Mouse (Mus musculus) midbrain, embryonic 11.5 days (tissue): ENCODE measurements around the gene Rpl3. TPM values are rescaled to one million over a fixed set of nuclear protein-coding genes. Genes with fewer than 3 reads are reported as not detected.

Source experiments
- ATAC-seq: fragments of 200-750 bp; cut with Nextera tagmentation; 2 replicates; pipeline ENCODE4 v1.8.0; 2017; ENCODE audit warnings: moderate TSS enrichment, moderate library complexity; ENCODE audit not compliant: low FRiP score
- DNase-seq: peaks from one replicate; pipeline ENCODE4 v3.0.0; 2015; ENCODE audit warnings: low spot score; ENCODE audit errors: missing footprints
- H3K27ac ChIP-seq: fragments of 300-500 bp; sonication (generic); 2 replicates; pipeline ENCODE4 v1.5.1; 2014; ENCODE audit warnings: low read depth, low read length
- H3K27me3 ChIP-seq: fragments of 300-500 bp; sonication (generic); 2 replicates; pipeline ENCODE4 v1.6.1; 2014; ENCODE audit warnings: mild to moderate bottlenecking, low read length, moderate library complexity, mixed read lengths; ENCODE audit not compliant: control insufficient read depth, insufficient read depth
- H3K36me3 ChIP-seq: fragments of 300-500 bp; sonication (generic); 2 replicates; pipeline ENCODE4 v1.6.1; 2014; ENCODE audit warnings: mild to moderate bottlenecking, low read length, moderate library complexity, mixed read lengths; ENCODE audit not compliant: control insufficient read depth, insufficient read depth
- H3K4me1 ChIP-seq: fragments of 300-500 bp; sonication (generic); 2 replicates; pipeline ENCODE4 v1.6.1; 2014; ENCODE audit warnings: low read length; ENCODE audit not compliant: control insufficient read depth, insufficient read depth
- H3K4me2 ChIP-seq: fragments of 300-500 bp; sonication (generic); 2 replicates; pipeline ENCODE4 v1.6.1; 2014; ENCODE audit warnings: mild to moderate bottlenecking, moderate library complexity
- H3K4me3 ChIP-seq: fragments of 300-500 bp; sonication (generic); 2 replicates; pipeline ENCODE4 v1.5.1; 2014; ENCODE audit warnings: low read depth, low read length
- H3K9ac ChIP-seq: fragments of 300-500 bp; sonication (generic); 2 replicates; pipeline ENCODE4 v1.6.1; 2014; ENCODE audit warnings: low read length
- H3K9me3 ChIP-seq: fragments of 300-500 bp; sonication (generic); 2 replicates; pipeline ENCODE4 v1.6.1; 2016; ENCODE audit warnings: low read length; ENCODE audit not compliant: control insufficient read depth
- WGBS: fragments of 180-500 bp; shearing (Covaris S2); extraction: QIAGEN DNeasy Blood & Tissue Kit; methylation state at CpG from one replicate; pipeline ENCODE4 v1.1.7; 2014; 5-methylcytosine and 5-hydroxymethylcytosine counted together
- polyA plus RNA-seq: library from polyadenylated mRNA; unstranded; fragments of >200 nt; fragmentation: Nextera tagmentation; extraction: Ambion mirVana; gene quantifications from 2 replicates; pipeline ENCODE4 v1.2.1, GENCODE M21; 2014

Rpl3 gene
- polyA plus RNA-seq, 1 experiment from 2014 or later, result 1,032 TPM

DNA sequence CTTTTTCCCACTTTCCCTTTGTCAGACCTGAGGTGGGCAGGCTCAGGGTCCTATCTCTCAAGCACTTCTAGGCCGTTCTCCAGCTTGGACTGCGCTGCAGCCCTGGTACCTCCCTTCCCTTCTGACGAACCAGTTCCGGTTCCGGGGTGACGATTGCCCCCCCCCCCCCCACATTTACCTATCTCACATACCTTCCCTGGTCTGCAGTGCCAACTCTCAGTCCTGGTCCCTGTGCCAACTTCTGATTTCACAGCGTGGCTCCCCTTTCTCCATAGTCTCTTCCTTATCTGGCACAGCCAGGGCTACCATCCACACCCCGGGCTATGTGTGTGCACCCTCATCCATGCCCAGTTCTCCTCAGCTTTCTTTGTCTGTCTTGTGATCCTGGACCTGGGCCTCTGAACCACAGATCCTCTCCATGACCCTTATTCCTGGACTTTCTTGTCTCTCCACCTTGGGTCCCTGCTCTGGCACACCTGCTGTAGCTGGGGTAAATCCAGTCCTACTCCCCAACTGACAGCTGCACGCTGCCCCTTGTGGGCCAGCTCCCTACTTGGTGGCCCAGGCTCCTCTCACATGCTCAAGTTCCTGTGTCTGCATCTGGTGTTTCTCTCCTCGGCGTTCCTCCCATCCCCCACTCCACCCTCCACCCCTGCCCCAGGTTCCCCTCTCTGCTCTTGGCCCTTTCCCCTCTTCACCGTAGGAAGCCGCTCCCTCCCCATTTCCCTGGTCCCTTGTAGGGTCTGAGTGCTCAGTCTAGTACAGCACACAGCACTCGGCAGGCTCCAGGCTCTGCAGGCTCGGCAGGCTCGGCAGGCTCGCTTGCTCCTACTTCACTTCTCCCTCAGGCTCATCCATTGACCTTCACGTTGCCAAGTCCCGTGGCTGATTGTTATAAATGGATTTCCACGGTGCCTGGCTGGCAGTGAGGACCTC is 5.5 kb upstream of the Rpl3 start:
- peak; percentile 91 for DNase-seq
- no peak overlapping the region for H3K4me3 ChIP-seq

DNA sequence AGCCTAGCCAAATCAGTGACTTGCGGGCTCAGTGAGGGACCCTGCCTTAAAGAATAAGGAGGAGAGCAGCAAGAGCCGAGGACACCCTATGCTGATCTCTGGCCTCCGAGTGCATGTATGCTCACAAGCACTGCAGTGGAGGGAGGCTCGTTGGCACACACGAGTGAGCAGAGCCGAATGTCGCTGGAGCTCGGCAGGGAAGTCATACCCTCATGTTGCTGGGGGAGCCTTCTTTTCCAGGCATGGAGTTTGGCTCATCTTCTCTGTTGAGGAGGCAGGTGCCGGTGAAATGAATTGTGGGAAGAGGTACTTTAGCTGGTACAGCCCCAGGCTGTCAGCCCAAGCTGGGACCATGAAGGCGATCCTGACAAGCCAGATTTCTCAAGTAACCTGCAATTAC is 4.7 kb upstream of the Rpl3 start:
- Histone ChIP-seq H3K9ac (no peak overlapping the region), H3K4me1 (peaks cover 8% of the 10 kb centered on the region), H3K4me2 (no peak overlapping the region), H3K27me3 (peaks cover 15% of the 10 kb centered on the region), H3K36me3 (no peaks in the 10 kb centered on the region), H3K4me3 (no peak overlapping the region), H3K9me3 (no peaks in the 10 kb centered on the region), H3K27ac (no peak overlapping the region)
- DNase-seq (no peak), ATAC-seq (no peak)
- 62% methylated on average over 10 of the region's 10 CpGs for WGBS

More for the DNA sequence above, 5.5 kb upstream of the Rpl3 start:
- no peak overlapping the region for H3K4me2 ChIP-seq
- 29% methylated on average over 20 of the region's 20 CpGs for WGBS
- peaks cover 7% of the 10 kb centered on the region for H3K27me3 ChIP-seq
- no peaks in the 10 kb centered on the region for H3K36me3 ChIP-seq
- H3K27ac ChIP-seq, result no peak overlapping the region
- H3K4me1 ChIP-seq, result peaks cover 6% of the 10 kb centered on the region
- H3K9me3 ChIP-seq, result no peaks in the 10 kb centered on the region
- ATAC-seq, result 0 out of 2 replicates have a peak, but pooled peaks have one; percentile 52
- H3K9ac ChIP-seq, result peak overlapping the region; percentile 48; the same call in 1 of the 2 replicates

DNA sequence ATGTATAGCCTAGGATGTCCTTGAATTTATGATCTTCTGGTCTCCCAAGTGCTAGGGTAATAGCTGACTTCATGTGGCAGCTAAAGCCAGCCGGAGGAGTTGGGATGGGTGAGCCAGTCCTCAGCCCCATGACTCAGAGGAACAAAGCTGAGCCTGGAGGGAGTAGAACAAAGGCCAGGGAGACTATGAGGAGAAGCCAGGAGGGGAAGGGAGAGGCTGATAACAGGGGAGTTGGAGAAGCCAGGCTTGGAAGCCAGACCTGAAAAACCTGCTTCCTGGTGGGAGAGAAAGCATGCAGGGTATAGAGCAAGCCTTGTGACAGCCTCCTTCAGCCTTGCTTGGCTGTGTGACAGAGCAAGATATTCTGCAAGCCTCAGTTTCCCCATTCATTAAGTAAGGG is 3.9 kb upstream of the Rpl3 start:
- no peak overlapping the region for H3K27ac ChIP-seq
- H3K4me3 ChIP-seq, result no peak overlapping the region
- WGBS, result 73% methylated on average over 1 of the region's 1 CpGs
- H3K9me3 ChIP-seq, result no peaks in the 10 kb centered on the region
- DNase-seq (no peak), ATAC-seq (no peak)
- no peak overlapping the region for H3K4me2 ChIP-seq
- H3K36me3 ChIP-seq, result no peaks in the 10 kb centered on the region
- H3K9ac ChIP-seq, result no peak overlapping the region
- peaks cover 19% of the 10 kb centered on the region for H3K27me3 ChIP-seq
- H3K4me1 ChIP-seq, result peaks cover 8% of the 10 kb centered on the region

DNA sequence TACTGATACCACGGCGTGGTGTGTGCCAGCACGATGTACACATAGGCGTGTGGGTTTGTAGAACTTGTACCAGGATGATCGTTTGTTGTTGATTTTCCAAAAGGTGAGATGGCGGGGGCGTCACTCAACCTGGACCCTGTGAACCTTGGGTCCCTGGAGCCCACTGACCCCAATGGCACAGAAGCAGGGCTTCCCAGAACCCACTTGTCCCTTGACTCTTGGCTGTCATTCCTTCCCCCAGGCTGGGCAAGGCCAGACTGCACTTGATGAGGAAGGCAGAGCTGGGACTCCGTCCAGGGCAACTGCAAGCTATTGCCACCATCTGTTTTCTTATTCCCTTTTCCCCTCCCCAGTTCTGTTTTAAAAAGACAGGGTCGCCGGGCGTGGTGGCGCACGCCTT is 2.5 kb upstream of the Rpl3 start:
- no peaks in the 10 kb centered on the region for H3K9me3 ChIP-seq
- DNase-seq (no peak), ATAC-seq (no peak)
- H3K36me3 ChIP-seq, result no peaks in the 10 kb centered on the region
- no peak overlapping the region for H3K4me3 ChIP-seq
- 92% methylated on average over 13 of the region's 13 CpGs for WGBS
- peaks cover 19% of the 10 kb centered on the region for H3K27me3 ChIP-seq
- H3K4me2 ChIP-seq, result no peak overlapping the region
- peaks cover 8% of the 10 kb centered on the region for H3K4me1 ChIP-seq
- no peak overlapping the region for H3K27ac ChIP-seq
- no peak overlapping the region for H3K9ac ChIP-seq

DNA sequence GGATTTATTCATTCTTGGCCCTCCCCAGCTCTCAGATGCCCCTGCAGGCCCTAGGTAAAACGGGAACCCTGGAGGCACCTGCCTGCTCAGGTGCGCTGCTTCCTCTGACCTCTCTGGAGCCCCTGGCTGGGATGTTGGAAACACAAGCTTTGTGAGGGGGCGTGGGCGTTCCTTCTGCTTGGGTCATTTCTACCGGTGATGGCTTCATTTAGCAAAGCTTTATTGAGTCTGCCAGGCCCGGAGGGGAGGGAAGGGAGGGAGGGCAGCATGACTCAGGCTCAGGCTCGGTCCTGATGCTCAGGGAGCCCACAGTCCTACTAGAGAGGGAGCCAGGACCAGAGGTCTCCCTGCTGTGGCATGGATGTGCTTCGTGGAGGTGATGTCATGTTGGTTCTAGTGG is 931 bp upstream of the Rpl3 start:
- no peak overlapping the region for H3K4me2 ChIP-seq
- 12% methylated on average over 8 of the region's 8 CpGs for WGBS
- DNase-seq (peak; percentile 85), ATAC-seq (no peak)
- peaks cover 3% of the 10 kb centered on the region; the same call in 1 of the 2 replicates for H3K4me1 ChIP-seq
- no peaks in the 10 kb centered on the region for H3K36me3 ChIP-seq
- H3K4me3 ChIP-seq, result no peak overlapping the region
- no peaks in the 10 kb centered on the region for H3K9me3 ChIP-seq
- no peak overlapping the region for H3K27ac ChIP-seq
- peaks cover 19% of the 10 kb centered on the region for H3K27me3 ChIP-seq
- H3K9ac ChIP-seq, result no peak overlapping the region

DNA sequence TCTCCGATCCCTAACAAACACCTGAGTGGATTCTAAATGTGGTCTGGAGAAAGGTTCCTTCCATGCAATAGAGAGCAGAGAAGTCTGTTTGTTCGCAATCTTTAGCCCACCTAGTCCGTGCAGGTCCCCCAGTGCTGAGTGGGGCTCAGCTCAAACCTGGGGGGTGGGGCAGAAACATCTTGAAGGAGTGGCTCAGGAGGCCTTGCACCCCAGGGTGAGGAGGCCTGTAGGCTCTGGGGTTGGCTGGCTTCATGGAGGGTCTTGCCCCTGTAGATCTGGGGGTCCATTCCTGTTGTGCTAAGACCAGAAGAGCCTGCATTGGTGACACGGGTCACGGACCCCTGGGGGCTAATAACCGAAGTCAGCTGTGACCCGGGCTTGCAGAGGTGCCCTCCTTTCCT is 373 bp upstream of the Rpl3 start:
- H3K9ac ChIP-seq, result no peak overlapping the region
- no peaks in the 10 kb centered on the region for H3K9me3 ChIP-seq
- H3K4me1 ChIP-seq, result 0 out of 2 replicates have a peak, but pooled peaks cover 2% of the 10 kb centered on the region
- WGBS, result 20% methylated on average over 7 of the region's 7 CpGs
- peak overlapping the region; percentile 93 for H3K4me2 ChIP-seq
- H3K36me3 ChIP-seq, result no peaks in the 10 kb centered on the region
- no peak overlapping the region for H3K27ac ChIP-seq
- H3K4me3 ChIP-seq, result peak overlapping the region; percentile 68
- peaks cover 19% of the 10 kb centered on the region for H3K27me3 ChIP-seq
- DNase-seq (peak; percentile 84), ATAC-seq (no peak)

DNA sequence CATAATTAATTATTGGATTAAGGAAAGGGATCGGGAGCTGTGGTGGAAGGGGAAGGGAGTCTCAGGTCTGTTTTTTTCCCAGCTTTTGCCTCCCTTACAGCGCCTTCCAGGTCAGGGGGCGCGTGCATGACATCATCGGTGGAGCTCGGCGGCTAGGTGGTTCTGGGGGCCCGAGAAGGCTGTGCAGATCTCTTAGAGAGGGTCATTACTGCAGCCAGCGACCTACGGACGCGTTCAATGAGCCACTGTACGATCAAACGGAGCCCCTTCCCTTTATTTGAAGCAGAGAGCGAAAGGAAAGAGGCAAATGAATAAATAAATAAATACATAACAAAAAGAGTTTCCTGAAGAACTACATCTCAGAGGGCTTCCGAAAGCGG is 937 bp downstream of the Rpl3 start:
- H3K27me3 ChIP-seq, result peaks cover 19% of the 10 kb centered on the region
- peak; percentile 95 for DNase-seq
- H3K4me2 ChIP-seq, result peak overlapping the region; percentile 93
- 0 out of 2 replicates have a peak, but pooled peaks cover 2% of the 10 kb centered on the region for H3K4me1 ChIP-seq
- H3K9ac ChIP-seq, result peak overlapping the region; percentile 74
- peak; percentile 45; the same call in 1 of the 2 replicates for ATAC-seq
- 1% methylated on average over 17 of the region's 17 CpGs for WGBS
- no peak overlapping the region for H3K27ac ChIP-seq
- no peaks in the 10 kb centered on the region for H3K9me3 ChIP-seq
- no peaks in the 10 kb centered on the region for H3K36me3 ChIP-seq
- H3K4me3 ChIP-seq, result peak overlapping the region; percentile 68

DNA sequence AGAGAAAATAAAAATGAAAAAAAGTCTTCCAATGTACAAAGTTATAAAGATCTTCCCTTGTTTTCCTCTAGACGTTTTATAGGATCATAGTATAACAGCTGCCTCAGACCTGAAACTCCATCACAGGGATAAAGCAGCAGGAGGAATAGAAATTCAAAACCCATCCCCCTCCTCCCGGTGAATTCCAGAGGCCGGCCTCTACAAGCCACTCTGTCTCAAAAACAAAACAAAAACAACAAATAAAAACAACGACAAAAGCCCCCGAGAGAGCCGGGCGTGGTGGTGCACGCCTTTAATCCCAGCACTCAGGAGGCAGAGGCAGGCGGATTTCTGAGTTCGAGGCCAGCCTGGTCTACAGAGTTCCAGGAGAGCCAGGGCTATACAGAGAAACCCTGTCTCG is 1.5 kb downstream of the Rpl3 start:
- no peak overlapping the region for H3K4me3 ChIP-seq
- no peaks in the 10 kb centered on the region for H3K36me3 ChIP-seq
- ATAC-seq, result no peak
- 73% methylated on average over 11 of the region's 11 CpGs for WGBS
- peak; percentile 81 for DNase-seq
- H3K4me1 ChIP-seq, result 0 out of 2 replicates have a peak, but pooled peaks cover 2% of the 10 kb centered on the region
- no peak overlapping the region for H3K27ac ChIP-seq
- H3K4me2 ChIP-seq, result no peak overlapping the region
- H3K9ac ChIP-seq, result no peak overlapping the region
- H3K27me3 ChIP-seq, result peaks cover 19% of the 10 kb centered on the region
- no peaks in the 10 kb centered on the region for H3K9me3 ChIP-seq

DNA sequence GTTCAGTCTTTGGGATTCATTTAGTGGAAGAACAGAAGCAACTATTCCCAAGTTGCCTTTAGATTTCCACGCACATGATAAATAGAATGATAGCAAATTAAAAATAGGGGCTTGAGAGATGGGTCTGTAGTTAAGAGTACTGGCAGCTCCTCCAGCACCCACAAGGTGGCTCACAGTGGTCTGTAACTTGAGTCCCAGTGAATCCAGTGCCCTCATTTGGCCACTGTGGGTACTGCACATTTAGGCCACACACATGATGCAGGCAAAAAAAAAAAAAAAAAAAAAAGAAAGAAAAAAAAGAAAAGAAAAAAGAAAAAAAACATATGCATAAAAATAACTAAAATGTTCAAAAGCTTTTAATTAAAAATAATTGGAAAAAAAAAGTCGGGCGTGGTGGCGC is 3.0 kb downstream of the Rpl3 start:
- no peaks in the 10 kb centered on the region for H3K36me3 ChIP-seq
- no peak overlapping the region for H3K27ac ChIP-seq
- no peaks in the 10 kb centered on the region for H3K9me3 ChIP-seq
- peaks cover 19% of the 10 kb centered on the region for H3K27me3 ChIP-seq
- 0 out of 2 replicates have a peak, but pooled peaks cover 2% of the 10 kb centered on the region for H3K4me1 ChIP-seq
- H3K9ac ChIP-seq, result no peak overlapping the region
- no peak overlapping the region for H3K4me2 ChIP-seq
- ATAC-seq, result no peak
- H3K4me3 ChIP-seq, result no peak overlapping the region
- DNase-seq, result peak; percentile 99
- 37% methylated on average over 4 of the region's 4 CpGs for WGBS
